Mouse (Mus musculus) CH12.LX (cell line): ENCODE data around the gene Gas6. TPM values are rescaled to one million over a fixed set of nuclear protein-coding genes. Genes with fewer than 3 reads are reported as not detected.

Experiments used
- DNase-seq: peaks from one replicate; pipeline ENCODE4 v3.0.0-alpha.2; 2013; ENCODE audit errors: extremely low read depth
- H3K27ac ChIP-seq: 2 replicates; pipeline ENCODE4 v1.5.1; 2012; ENCODE audit warnings: low read depth, mild to moderate bottlenecking, control low read depth, moderate library complexity; ENCODE audit not compliant: insufficient read depth
- H3K27me3 ChIP-seq: replicated peaks from 2 replicates; pipeline ENCODE3; 2012; ENCODE audit warnings: inconsistent platforms
- H3K36me3 ChIP-seq, 2 experiments: replicated peaks in 1 of 2; 2 replicates each; pipeline versions ENCODE3 to v1.6.1; 2012; ENCODE audit warnings: inconsistent platforms in 1 of 2, low read length in 1 of 2, mild to moderate bottlenecking in 1 of 2, mixed read lengths in 1 of 2, moderate library complexity in 1 of 2; ENCODE audit not compliant: control insufficient read depth in 1 of 2, insufficient read depth in 1 of 2
- H3K4me1 ChIP-seq, 2 experiments: 2 replicates each; pipeline ENCODE4 v1.6.1; 2012; ENCODE audit warnings: inconsistent platforms in 1 of 2, moderate library complexity in 1 of 2; ENCODE audit not compliant: insufficient read depth in 2 of 2, control insufficient read depth in 1 of 2
- H3K4me2 ChIP-seq: 2 replicates; pipeline ENCODE4 v1.6.1; 2012; ENCODE audit warnings: low read depth, mild to moderate bottlenecking, control low read depth; ENCODE audit not compliant: poor library complexity, insufficient read depth, severe bottlenecking
- H3K4me3 ChIP-seq, 3 experiments: fragments of 150-350 bp in 1 of 3; sonication (generic) in 1 of 3; replicated peaks in 1 of 3; 2 replicates each; pipeline versions ENCODE3 to v1.5.1; 2011 to 2012; ENCODE audit warnings: low read depth in 2 of 3, low read length in 2 of 3, mild to moderate bottlenecking in 2 of 3, moderate library complexity in 2 of 3, control low read depth in 1 of 3, improper control_type of control experiment in 1 of 3, inconsistent platforms in 1 of 3, mixed read lengths in 1 of 3; ENCODE audit not compliant: poor library complexity in 1 of 3
- H3K79me2 ChIP-seq: replicated peaks from 2 replicates; pipeline ENCODE4 v1.6.1; 2012; ENCODE audit warnings: mild to moderate bottlenecking, moderate library complexity; ENCODE audit not compliant: control insufficient read depth, poor library complexity, insufficient read depth, severe bottlenecking; ENCODE audit errors: extremely low read depth
- H3K9ac ChIP-seq: 2 replicates; pipeline ENCODE4 v1.6.1; 2012; ENCODE audit warnings: low read depth, mild to moderate bottlenecking, control low read depth, moderate library complexity; ENCODE audit not compliant: insufficient read depth
- H3K9me3 ChIP-seq: replicated peaks from 2 replicates; pipeline ENCODE3; 2012; ENCODE audit warnings: low read length, inconsistent platforms, mixed read lengths
- CHD2 ChIP-seq: IDR thresholded peaks from 2 replicates; pipeline ENCODE4 v1.6.1; 2011; ENCODE audit warnings: low read length, improper control_type of control experiment
- CTCF ChIP-seq, 2 experiments: IDR thresholded peaks in 1 of 2; conservative IDR thresholded peaks in 1 of 2; 2 replicates each; pipeline ENCODE4 v1.5.1; 2011 to 2012; ENCODE audit warnings: low read depth in 2 of 2, low read length in 2 of 2, improper control_type of control experiment in 1 of 2, inconsistent platforms in 1 of 2, mild to moderate bottlenecking in 1 of 2, moderate library complexity in 1 of 2
- EP300 ChIP-seq: IDR thresholded peaks from 2 replicates; pipeline ENCODE4 v1.6.1; 2011; ENCODE audit warnings: low read length, improper control_type of control experiment
- ETS1 ChIP-seq: conservative IDR thresholded peaks from 2 replicates; pipeline ENCODE4 v1.6.1; 2012; ENCODE audit warnings: low read depth, mild to moderate bottlenecking, inconsistent platforms, low read length, improper control_type of control experiment, moderate library complexity
- HCFC1 ChIP-seq: IDR thresholded peaks from 2 replicates; pipeline ENCODE4 v1.6.1; 2012; ENCODE audit warnings: low read depth, mild to moderate bottlenecking, inconsistent platforms, low read length, improper control_type of control experiment
- JUND ChIP-seq: conservative IDR thresholded peaks from 2 replicates; pipeline ENCODE4 v1.6.1; 2011; ENCODE audit warnings: low read depth, low read length, improper control_type of control experiment
- KAT2A ChIP-seq: IDR thresholded peaks from 2 replicates; pipeline ENCODE4 v1.6.1; 2012; ENCODE audit warnings: low read length, improper control_type of control experiment, inconsistent platforms; ENCODE audit not compliant: insufficient replicate concordance
- MAFK ChIP-seq: IDR thresholded peaks from 2 replicates; pipeline ENCODE4 v1.6.1; 2011; ENCODE audit warnings: low read length, improper control_type of control experiment; ENCODE audit not compliant: insufficient replicate concordance
- MAX ChIP-seq: IDR thresholded peaks from 2 replicates; pipeline ENCODE4 v1.6.1; 2011; ENCODE audit warnings: low read length, improper control_type of control experiment
- MEF2A ChIP-seq: IDR thresholded peaks from 2 replicates; pipeline ENCODE4 v1.6.1; 2014; ENCODE audit warnings: low read depth, mild to moderate bottlenecking, inconsistent platforms, low read length, improper control_type of control experiment, borderline replicate concordance
- MXI1 ChIP-seq: IDR thresholded peaks from 2 replicates; pipeline ENCODE4 v1.6.1; 2011; ENCODE audit warnings: mild to moderate bottlenecking, low read depth, low read length, improper control_type of control experiment
- NELFE ChIP-seq: IDR thresholded peaks from 2 replicates; pipeline ENCODE4 v1.6.1; 2011; ENCODE audit warnings: low read depth, low read length, improper control_type of control experiment
- NRF1 ChIP-seq: IDR thresholded peaks from 2 replicates; pipeline ENCODE4 v1.6.1; 2014; ENCODE audit warnings: low read depth, mild to moderate bottlenecking, inconsistent platforms, low read length, improper control_type of control experiment, moderate library complexity
- POLR2A ChIP-seq: IDR thresholded peaks from 2 replicates; pipeline ENCODE4 v1.6.1; 2011; ENCODE audit warnings: low read depth, mild to moderate bottlenecking, improper control_type of control experiment, low read length
- POLR2AphosphoS2 ChIP-seq: IDR thresholded peaks from 2 replicates; pipeline ENCODE4 v1.6.1; 2011; ENCODE audit warnings: low read depth, low read length, improper control_type of control experiment
- RAD21 ChIP-seq: IDR thresholded peaks from 2 replicates; pipeline ENCODE4 v1.6.1; 2011; ENCODE audit warnings: low read depth, mild to moderate bottlenecking, low read length, improper control_type of control experiment, moderate library complexity
- RCOR1 ChIP-seq: conservative IDR thresholded peaks from 2 replicates; pipeline ENCODE4 v1.6.1; 2012; ENCODE audit warnings: low read depth, mild to moderate bottlenecking, inconsistent platforms, low read length, improper control_type of control experiment
- SMC3 ChIP-seq: IDR thresholded peaks from 2 replicates; pipeline ENCODE4 v1.6.1; 2011; ENCODE audit warnings: low read depth, low read length, improper control_type of control experiment
- TBP ChIP-seq: conservative IDR thresholded peaks from 2 replicates; pipeline ENCODE4 v1.6.1; 2011; ENCODE audit warnings: low read depth, low read length, improper control_type of control experiment
- TCF12 ChIP-seq: IDR thresholded peaks from 2 replicates; pipeline ENCODE4 v1.6.1; 2014; ENCODE audit warnings: low read depth, mild to moderate bottlenecking, inconsistent platforms, low read length, improper control_type of control experiment
- UBTF ChIP-seq: IDR thresholded peaks from 2 replicates; pipeline ENCODE4 v1.6.1; 2012; ENCODE audit warnings: low read depth, mild to moderate bottlenecking, inconsistent platforms, low read length, improper control_type of control experiment, moderate library complexity
- USF1 ChIP-seq: IDR thresholded peaks from 2 replicates; pipeline ENCODE4 v1.6.1; 2014; ENCODE audit warnings: low read depth, mild to moderate bottlenecking, inconsistent platforms, low read length, improper control_type of control experiment
- ZC3H11A ChIP-seq: IDR thresholded peaks from 2 replicates; pipeline ENCODE4 v1.6.1; 2012; ENCODE audit warnings: low read depth, mild to moderate bottlenecking, inconsistent platforms, low read length, improper control_type of control experiment
- ZMIZ1 ChIP-seq: IDR thresholded peaks from 2 replicates; pipeline ENCODE4 v1.6.1; 2012; ENCODE audit warnings: low read depth, mild to moderate bottlenecking, inconsistent platforms, low read length, improper control_type of control experiment
- ZNF384 ChIP-seq: IDR thresholded peaks from 2 replicates; pipeline ENCODE4 v1.6.1; 2012; ENCODE audit warnings: low read depth, low read length, improper control_type of control experiment, inconsistent platforms
- dilution Hi-C: fragments of 300-500 bp; cut with MboI; formaldehyde crosslinking; loops from 2 replicates; pipeline ENCODE4 v1.14.3; 2020; ENCODE audit warnings: low sequenced_read_pairs; ENCODE audit not compliant: extremely low pct_unique_long_range_greater_than_20kb, extremely low pct_ligation_motif_present
- in situ Hi-C: fragments of 300-500 bp; cut with MboI; formaldehyde crosslinking; loops from 3 replicates; pipeline ENCODE4 v1.14.3; 2019; ENCODE audit warnings: low sequenced_read_pairs, low pct_ligation_motif_present, low pct_unique_long_range_greater_than_20kb, mixed read lengths
- polyA plus RNA-seq: library from polyadenylated mRNA; unstranded; fragments of >175 nt; gene quantifications from 2 replicates; pipeline ENCODE4 v1.2.1, GENCODE M21; 2012; ENCODE audit warnings: low read depth; ENCODE audit not compliant: insufficient read length
- total RNA-seq, 2 experiments: library from RNA; depleted of rRNA; stranded (reverse); fragments of 300-350 nt in 1 of 2; fragments of >200 nt in 1 of 2; gene quantifications; 2 replicates each; pipeline ENCODE4 v1.2.3; 2012 to 2014

Gene Gas6
- total and polyA plus RNA-seq, 3 experiments, result not detected

DNA sequence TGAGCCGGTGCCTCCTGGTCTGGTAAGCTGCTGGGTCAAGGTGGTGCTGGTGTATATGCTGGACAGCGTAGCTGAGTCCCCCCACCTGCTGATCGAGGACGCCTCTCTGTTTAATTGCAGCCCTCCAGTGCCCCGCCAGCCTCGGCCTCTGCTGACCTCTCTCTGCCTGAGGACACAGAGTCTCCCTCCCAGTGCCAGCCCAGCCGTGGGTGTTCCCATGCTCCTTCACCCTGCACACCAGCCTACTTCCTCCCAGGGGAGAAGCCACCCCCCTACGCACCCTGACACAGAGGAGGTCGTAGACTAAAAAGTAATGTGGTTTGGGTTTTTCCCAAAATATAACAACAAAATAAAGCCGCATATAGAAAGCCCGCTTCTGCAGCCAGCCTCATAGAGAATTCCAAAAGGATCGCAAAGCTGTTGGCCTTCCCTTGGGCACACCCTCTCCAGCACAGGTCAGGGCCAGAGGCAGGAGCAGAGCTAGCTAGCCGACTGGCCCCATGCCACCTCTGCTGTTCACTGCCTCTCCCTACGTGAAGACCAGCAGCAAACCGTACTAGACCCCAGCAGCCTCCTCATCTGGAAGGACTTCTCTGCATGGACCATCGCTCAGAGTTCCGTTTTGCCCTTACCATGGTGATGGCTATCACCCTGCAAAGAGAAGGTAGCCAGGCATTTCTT, 33.1 kb downstream of the Gas6 start:
- Histone ChIP-seq H3K4me3 (no peak overlapping the region), H3K27ac (no peak overlapping the region), H3K9ac (no peak overlapping the region), H3K27me3 (peaks cover 62% of the 10 kb centered on the region), H3K4me1 (peaks cover 3 to 24% of the 10 kb centered on the region in 2 experiments), H3K4me2 (no peak overlapping the region), H3K36me3 (no peaks in the 10 kb centered on the region), H3K79me2 (no peaks in the 10 kb centered on the region), H3K9me3 (no peaks in the 10 kb centered on the region)
- TF ChIP-seq MXI1, result no peak
- TF ChIP-seq USF1, result no peak
- TF ChIP-seq ZC3H11A, result no peak
- TF ChIP-seq KAT2A, result no peak
- no peak for TF ChIP-seq MAFK
- TF ChIP-seq POLR2AphosphoS2, result no peak
- TF ChIP-seq SMC3, result no peak
- no peak for TF ChIP-seq NELFE
- TF ChIP-seq ZMIZ1, result no peak
- no peak for TF ChIP-seq RAD21
- no peak for TF ChIP-seq HCFC1
- no peak for TF ChIP-seq CTCF (conservative IDR thresholded peaks at IDR 0.05 in 1 of 2, IDR thresholded peaks at IDR 0.05 in 1 of 2; ENCODE audit: low read depth in 2 of 2, low read length in 2 of 2)
- TF ChIP-seq NRF1, result no peak
- TF ChIP-seq ETS1, result no peak
- in situ Hi-C loops, result loop anchor here (10.0 kb wide), 1 partner anchor 284 kb away; no protein-coding TSS in a partner anchor
- no peak for DNase-seq
- dilution Hi-C loops, result no loop called here

DNA sequence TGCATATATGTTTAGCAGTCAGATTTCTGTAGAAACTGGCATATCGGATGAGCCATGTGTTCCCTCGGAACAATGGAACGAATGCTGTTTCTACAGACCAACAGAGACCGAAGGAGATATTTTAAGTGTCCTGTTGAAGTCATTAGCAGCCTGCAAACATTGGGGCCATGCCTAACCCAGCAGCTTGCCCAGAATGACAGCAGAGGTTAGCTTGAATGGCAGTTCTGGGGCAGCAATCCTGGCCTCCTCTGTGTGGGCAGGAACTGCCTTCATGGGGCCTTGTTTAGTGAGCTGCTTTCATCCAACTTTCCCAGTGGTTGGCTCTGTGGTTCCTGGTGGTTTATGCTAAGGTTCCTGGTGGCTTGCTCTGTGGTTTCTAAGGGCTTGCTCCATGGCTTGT, 34.9 kb downstream of the Gas6 start:
- no peak for TF ChIP-seq EP300
- no peak for TF ChIP-seq UBTF
- no peak for TF ChIP-seq HCFC1
- TF ChIP-seq ZC3H11A, result no peak
- no peak for TF ChIP-seq KAT2A
- TF ChIP-seq MAFK, result no peak
- TF ChIP-seq TBP, result no peak
- TF ChIP-seq TCF12, result no peak
- TF ChIP-seq POLR2AphosphoS2, result no peak
- TF ChIP-seq POLR2A, result no peak
- TF ChIP-seq MAX, result no peak
- no peak for TF ChIP-seq MXI1
- no peak for TF ChIP-seq MEF2A
- no peak for TF ChIP-seq CHD2
- TF ChIP-seq JUND, result no peak
- TF ChIP-seq ZNF384, result no peak
- TF ChIP-seq NRF1, result no peak
- TF ChIP-seq SMC3, result no peak
- TF ChIP-seq RCOR1, result no peak
- TF ChIP-seq, all 38 proteins: peak for 0
- dilution Hi-C loops (no loop called here), in situ Hi-C loops (no loop called here)
- no peak overlapping the region for H3K4me3 ChIP-seq
- no peaks in the 10 kb centered on the region for H3K36me3 ChIP-seq
- no peak overlapping the region for H3K27ac ChIP-seq
- no peak overlapping the region for H3K4me2 ChIP-seq
- no peak overlapping the region for H3K9ac ChIP-seq
- H3K27me3 ChIP-seq, result peaks cover 65% of the 10 kb centered on the region
- peaks cover 3 to 16% of the 10 kb centered on the region in 2 experiments; a peak in 3 of 4 replicates for H3K4me1 ChIP-seq
- H3K79me2 ChIP-seq, result no peaks in the 10 kb centered on the region
- DNase-seq, result no peak
- H3K9me3 ChIP-seq, result no peaks in the 10 kb centered on the region
